Mouse (Mus musculus) NIH3T3 (cell line): Measurements from ENCODE around the gene Mrpl23.

Experiments used
- DNase-seq: peaks from one replicate; pipeline ENCODE4 v3.0.0-alpha.2; 2012; ENCODE audit warnings: low read depth

The Mrpl23 gene

GRCm38 (mm10) chr7:142532671-142533058 lies at the start of gene Mrpl23:
Gene Mrpl23 (plus strand): TSS chr7:142532686.
- DNase-seq = no peak

- DNase-seq = peak; percentile 68
These were observed 49.4 kb upstream of the Mrpl23 start for GRCm38 (mm10) chr7:142483136-142483535.

- DNase-seq = peak; percentile 74
These were observed 47.7 kb upstream of the Mrpl23 start for GRCm38 (mm10) chr7:142484780-142485179.

DNA sequence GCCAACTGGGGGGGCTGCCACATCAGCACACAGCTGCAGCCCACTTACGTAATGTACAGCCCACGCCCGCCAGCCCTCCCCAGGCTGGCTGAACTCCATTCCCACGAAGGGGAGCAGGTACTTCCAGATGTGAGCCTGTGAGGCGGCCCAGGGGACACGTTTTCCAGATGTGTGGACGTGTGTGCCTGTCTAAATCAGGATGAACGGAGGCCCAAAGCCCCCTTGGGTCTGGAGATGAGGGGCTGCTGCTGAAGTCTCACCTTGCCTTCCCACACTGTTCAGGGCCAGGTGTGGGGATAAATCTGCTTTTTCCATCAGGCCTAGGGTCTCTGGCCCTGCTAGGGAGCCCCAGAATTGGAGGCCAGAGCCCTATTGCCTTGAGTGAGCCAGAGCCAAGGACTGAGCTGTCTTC lies 45.7 kb upstream of the Mrpl23 start:
- DNase-seq = peak; percentile 27

DNA sequence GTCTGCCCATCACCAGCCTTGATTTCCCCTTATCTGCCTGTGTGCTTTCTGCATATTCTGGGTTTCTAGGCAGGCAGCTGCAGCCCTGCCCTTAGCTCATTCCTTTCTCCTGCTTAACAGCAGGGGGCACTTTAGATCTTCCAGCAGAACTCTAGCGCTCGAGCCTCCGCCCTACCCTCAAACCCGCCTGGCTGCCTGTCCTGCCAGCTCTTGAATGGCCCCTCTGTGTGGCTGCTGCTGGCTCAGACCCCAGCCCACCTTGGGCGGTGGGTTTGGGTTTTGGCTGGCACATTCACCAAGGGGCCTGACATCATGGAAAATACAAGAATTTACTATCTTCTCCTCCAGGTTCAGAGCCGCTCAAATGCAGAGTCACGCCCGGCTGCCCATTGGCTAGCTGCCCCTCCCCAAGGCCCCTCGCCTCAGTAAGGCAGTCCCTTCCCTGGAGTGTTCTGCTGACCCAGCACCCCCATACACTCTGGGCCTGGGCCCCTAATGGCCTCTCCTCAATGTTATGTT lies 45.1 kb upstream of the Mrpl23 start:
- DNase-seq = peak; percentile 28

- DNase-seq = no peak
These were observed 44.4 kb upstream of the Mrpl23 start for GRCm38 (mm10) chr7:142488053-142488452.

DNA sequence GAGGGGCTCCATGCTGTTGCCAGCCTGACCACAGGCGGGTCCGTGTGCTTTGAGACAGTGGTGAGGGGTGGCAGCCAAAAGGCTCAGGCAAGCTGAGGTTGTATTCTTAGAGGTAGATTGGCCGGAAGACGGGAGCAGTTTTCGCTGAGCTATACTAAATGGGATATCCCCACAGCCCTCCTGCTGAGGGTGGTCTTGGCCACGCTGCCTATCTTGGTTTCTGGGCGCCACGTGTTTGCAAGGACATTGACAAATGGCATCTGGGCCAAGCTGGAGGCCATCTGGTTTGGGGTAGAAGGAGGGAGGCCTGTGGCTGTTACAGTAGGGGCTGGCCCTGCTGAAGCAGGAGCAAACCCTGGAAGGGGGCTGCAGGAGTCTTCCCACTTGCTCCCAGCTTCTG lies 39.0 kb upstream of the Mrpl23 start:
- no peak for DNase-seq

- DNase-seq = no peak
These were observed 36.3 kb upstream of the Mrpl23 start for GRCm38 (mm10) chr7:142496158-142496557.

GRCm38 (mm10) chr7:142496800-142497199 lies 35.7 kb upstream of the Mrpl23 start:
- DNase-seq = no peak

DNA sequence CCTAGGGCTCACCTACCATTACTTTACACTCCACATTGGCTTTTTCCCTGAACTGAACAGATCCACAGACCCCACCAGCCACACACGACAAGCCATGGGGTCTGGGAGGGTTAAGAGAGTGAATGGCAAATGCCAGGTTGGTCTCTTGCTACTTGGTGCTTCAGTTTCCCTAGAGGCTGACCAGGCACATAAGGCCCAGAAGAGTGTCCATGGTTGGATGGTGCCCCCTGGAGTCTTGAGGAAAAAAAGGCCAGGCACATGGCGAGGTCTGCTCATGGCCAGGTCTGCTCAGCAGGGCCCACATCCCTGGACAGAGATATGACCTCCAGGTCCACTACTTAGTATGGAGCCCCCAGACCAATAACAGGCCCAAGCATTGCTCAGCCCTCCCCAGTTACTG lies 34.7 kb upstream of the Mrpl23 start:
- DNase-seq = peak; percentile 68

GRCm38 (mm10) chr7:142498575-142498974 lies 33.9 kb upstream of the Mrpl23 start, which contains the start of gene Tnnt3:
Gene Tnnt3 (plus strand): TSS chr7:142498836.
- DNase-seq = no peak

DNA sequence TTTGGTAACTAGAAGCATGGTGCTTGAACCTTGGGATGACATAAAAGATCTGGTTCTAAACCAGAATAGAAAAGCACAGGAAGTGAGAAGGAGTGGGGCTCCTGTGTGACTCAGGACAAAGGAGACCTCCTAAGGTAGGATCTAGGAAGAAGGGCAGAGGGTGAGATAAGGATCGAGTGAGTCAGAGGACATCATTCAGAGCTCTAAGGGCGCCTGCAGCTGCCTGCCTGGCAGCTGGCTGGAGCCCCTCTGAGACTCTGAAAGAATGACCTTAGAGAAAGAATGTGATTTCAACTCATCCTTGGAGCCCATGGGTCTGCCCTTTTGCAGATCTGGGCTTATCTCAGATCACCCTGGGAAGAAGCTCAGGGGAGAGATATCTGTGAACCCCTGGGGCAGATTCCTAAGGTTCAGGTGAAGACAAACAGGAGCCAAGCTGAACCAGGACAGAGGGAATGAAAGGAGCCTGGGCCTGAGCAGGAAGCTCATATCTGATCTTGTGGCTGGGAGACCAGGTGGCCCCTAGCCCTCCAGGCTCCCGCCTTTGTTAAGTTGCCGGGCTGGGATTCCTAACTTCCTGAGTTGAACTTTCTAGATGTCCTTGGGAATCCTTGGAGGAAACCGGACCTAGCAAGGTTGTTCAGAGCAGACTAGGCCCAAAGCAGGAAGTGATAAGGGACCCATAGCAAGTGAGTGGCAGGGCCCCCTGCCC lies 33.3 kb upstream of the Mrpl23 start:
- DNase-seq = no peak

GRCm38 (mm10) chr7:142500032-142500431 lies 32.5 kb upstream of the Mrpl23 start:
- no peak for DNase-seq

- DNase-seq = no peak
These were observed 29.3 kb upstream of the Mrpl23 start for GRCm38 (mm10) chr7:142503206-142503605.

- peak; percentile 56 for DNase-seq
These were observed 26.5 kb upstream of the Mrpl23 start for GRCm38 (mm10) chr7:142505942-142506341.

DNA sequence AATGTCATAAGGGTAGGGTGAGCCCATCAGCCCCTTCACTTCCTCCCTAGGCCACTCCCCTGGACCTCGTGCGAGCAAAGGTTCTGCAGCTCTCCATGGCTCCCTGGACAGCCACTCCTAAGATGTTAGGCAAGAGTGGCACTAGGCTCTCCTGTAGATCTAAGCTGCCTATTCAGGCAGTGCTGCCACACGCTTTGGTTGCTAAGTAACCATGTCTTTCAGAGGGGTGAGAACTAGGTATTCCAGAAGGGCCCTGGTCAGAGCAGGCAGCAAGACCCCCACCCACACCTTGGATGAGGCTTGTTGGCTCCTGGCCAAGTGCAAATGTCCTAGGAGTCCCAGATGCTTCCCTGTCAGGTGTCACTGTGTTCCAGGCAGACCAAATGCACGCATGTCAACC lies 26.0 kb upstream of the Mrpl23 start:
- no peak for DNase-seq

DNA sequence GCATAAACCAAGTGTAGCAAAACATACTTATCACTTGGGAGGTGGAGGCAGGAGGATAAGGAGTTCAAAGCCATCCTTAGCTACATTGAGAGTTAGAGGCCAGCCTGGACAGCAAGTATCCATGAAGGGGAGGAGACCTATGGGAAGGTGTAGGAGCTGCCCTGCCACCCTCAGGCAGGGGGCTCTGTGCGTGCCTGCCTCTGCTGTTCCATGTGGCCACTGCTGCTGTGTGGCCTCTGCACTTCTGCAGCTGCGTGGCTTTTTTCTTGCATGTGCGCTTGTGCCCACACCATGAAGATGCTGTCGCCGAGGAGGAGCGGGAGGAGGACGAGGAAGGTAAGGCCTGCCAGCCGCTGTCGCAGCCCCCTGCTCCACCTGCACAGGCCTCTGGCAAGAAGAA lies 25.0 kb upstream of the Mrpl23 start:
- no peak for DNase-seq

DNA sequence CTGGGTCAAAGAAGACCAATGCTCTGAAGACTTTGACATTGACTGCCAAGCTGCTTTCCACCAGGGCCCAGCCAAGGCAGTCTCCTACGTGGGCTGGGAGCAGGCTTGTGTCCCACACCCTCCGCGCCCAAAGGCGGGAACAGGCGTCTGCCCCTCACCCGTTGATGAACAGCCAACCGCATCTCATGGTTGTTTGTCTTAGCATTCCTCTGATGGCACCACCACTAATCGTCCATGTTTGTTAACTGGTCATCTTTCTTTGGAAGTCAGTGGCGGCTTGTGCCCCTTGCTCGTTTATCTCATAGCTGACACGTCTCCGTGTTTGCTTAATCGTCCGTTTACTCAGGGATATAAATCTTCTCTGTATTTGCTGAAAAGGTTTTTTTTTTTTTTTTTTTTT lies 23.0 kb upstream of the Mrpl23 start:
- no peak for DNase-seq

GRCm38 (mm10) chr7:142510021-142510777 lies 22.3 kb upstream of the Mrpl23 start:
- peak; percentile 56 for DNase-seq

DNA sequence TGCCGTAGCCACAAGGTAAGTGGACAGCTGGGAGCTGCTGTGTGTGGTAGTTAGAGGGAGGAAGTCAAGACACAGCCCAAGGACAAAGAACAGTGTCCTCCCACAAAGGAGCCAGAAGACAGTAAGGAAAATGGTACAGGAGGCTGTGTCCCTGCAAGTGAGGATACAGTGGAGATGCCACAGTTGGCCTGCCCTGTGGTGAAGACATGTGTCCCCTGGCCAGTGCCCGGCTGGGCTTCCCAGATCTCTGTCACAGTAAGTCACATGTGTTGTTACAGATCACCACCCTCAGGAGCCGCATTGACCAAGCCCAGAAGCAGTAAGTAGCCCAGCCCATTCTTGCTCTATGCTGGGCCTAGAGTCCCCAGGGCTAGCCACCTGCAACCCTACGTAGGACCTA lies 18.4 kb upstream of the Mrpl23 start:
- no peak for DNase-seq

DNA sequence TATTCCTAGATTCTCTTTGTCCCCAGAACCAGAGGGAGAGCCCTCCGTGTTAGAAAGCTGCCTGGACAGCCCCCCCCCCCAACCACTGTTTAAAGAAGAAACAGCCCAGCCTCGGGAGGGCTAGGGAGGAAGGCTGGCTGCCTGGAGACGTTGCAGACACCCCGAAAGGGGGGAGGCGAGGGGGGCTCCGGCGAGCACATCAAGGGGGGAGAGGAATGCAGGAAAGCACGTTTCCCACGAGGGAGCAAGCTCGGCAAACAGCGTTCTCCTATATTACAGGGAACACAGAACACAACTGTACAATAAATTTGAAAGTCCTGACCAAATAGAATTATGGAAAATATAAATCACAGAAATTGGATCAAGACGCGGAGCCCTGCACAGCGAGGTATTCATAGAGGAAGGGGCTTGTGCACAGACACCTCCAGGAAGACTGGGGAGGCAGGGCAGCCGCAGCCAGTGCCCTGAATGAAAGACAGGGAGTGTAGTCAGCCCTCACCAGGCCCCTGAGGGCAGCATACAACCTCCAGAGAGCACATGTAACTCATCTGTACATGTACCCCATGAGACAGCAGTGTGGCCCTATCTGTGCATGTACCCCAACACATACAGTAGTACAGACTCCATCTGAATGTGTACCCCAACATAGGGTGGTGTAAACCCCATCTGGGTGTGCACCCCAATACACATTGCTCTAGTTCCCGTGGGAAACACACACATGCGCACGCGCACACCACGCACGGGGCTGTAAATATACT lies 16.1 kb upstream of the Mrpl23 start:
- no peak for DNase-seq

- no peak for DNase-seq
These were observed 15.0 kb upstream of the Mrpl23 start for GRCm38 (mm10) chr7:142517531-142517930.

- no peak for DNase-seq
These were observed 12.2 kb upstream of the Mrpl23 start for GRCm38 (mm10) chr7:142520331-142520730.
